Mouse (Mus musculus): ENCODE measurements around the gene Fndc9. TPM values are rescaled to one million over a fixed set of nuclear protein-coding genes. Genes with fewer than 3 reads are reported as not detected.

Gene Fndc9
- polyA plus RNA-seq, 1 experiment from 2014 or later = not detected

- Histone ChIP-seq H3K36me3 (ENCODE audit: control insufficient read depth, insufficient read depth, low read length) (peaks cover 6% of the 10 kb centered on the region; the same call in 1 of the 2 replicates), H3K9ac (ENCODE audit: low read depth, low read length) (no peak overlapping the region), H3K27me3 (ENCODE audit: control insufficient read depth, insufficient read depth, low read length) (no peaks in the 10 kb centered on the region), H3K4me2 (replicated peaks; ENCODE audit: low read depth, low read length) (no peak overlapping the region), H3K4me1 (ENCODE audit: control insufficient read depth, insufficient read depth, low read length) (no peaks in the 10 kb centered on the region), H3K4me3 (ENCODE audit: low read length) (no peak overlapping the region), H3K27ac (ENCODE audit: low read depth, low read length) (no peak overlapping the region), H3K9me3 (ENCODE audit: control insufficient read depth, low read length) (no peaks in the 10 kb centered on the region)
- WGBS = 52% methylated on average over 5 of the region's 5 CpGs
- ATAC-seq (ENCODE audit: low FRiP score, low TSS enrichment) = no peak
These were observed 41.4 kb downstream of the Fndc9 start for GRCm38 (mm10) chr11:46276778-46277177.

DNA sequence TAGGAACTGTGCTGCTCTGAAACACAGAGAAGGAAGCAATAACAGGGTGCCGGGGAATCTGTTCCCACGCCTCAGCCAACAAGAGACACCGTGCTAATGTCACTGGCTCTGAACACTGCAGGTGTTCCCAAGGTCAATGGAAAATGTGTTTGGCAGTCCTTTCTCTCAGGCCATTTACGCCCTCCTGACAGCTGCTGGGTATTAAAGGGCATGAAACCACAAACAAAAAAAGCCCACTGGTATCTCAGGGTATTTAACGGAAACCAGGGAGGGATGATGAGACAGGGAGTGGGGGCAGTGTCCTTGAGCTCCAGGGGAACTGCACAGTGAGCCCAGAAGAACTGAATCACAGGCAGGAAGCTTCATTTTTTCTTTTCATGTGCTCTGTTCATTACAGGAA is 42.8 kb downstream of the Fndc9 start:
- H3K36me3 ChIP-seq (ENCODE audit: control insufficient read depth, insufficient read depth, low read length) = peaks cover 6% of the 10 kb centered on the region; the same call in 1 of the 2 replicates
- no peak overlapping the region for H3K9ac ChIP-seq (ENCODE audit: low read depth, low read length)
- H3K4me1 ChIP-seq (ENCODE audit: control insufficient read depth, insufficient read depth, low read length) = no peaks in the 10 kb centered on the region
- no peak overlapping the region for H3K4me2 ChIP-seq (replicated peaks; ENCODE audit: low read depth, low read length)
- H3K4me3 ChIP-seq (ENCODE audit: low read length) = no peak overlapping the region
- H3K27ac ChIP-seq (ENCODE audit: low read depth, low read length) = no peak overlapping the region
- 85% methylated on average over 5 of the region's 5 CpGs for WGBS
- no peak for ATAC-seq (ENCODE audit: low FRiP score, low TSS enrichment)
- H3K9me3 ChIP-seq (ENCODE audit: control insufficient read depth, low read length) = no peaks in the 10 kb centered on the region
- no peaks in the 10 kb centered on the region for H3K27me3 ChIP-seq (ENCODE audit: control insufficient read depth, insufficient read depth, low read length)

DNA sequence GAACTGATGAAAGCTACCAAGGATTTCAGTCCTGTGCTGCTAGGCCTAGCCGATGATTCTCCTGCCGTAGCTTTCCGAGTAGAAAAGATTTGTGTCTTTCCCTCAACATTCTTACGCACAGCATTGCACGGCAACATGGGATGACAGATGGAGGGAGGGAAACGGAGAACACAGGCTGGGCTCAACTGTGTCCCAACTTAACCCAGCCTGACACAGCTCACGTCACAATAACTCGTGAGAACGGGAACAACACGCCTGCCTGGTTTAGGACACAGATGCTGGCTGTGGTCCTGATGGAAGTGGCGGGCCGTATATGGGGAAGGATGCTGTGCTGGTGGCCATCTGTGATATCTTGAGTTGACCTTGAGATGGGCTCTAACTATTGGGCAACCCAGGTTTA is 43.4 kb downstream of the Fndc9 start:
- Histone ChIP-seq H3K27me3 (ENCODE audit: control insufficient read depth, insufficient read depth, low read length) (no peaks in the 10 kb centered on the region), H3K36me3 (ENCODE audit: control insufficient read depth, insufficient read depth, low read length) (peaks cover 6% of the 10 kb centered on the region; the same call in 1 of the 2 replicates), H3K27ac (ENCODE audit: low read depth, low read length) (no peak overlapping the region), H3K9me3 (ENCODE audit: control insufficient read depth, low read length) (no peaks in the 10 kb centered on the region), H3K4me2 (replicated peaks; ENCODE audit: low read depth, low read length) (no peak overlapping the region), H3K4me3 (ENCODE audit: low read length) (no peak overlapping the region), H3K4me1 (ENCODE audit: control insufficient read depth, insufficient read depth, low read length) (no peaks in the 10 kb centered on the region), H3K9ac (ENCODE audit: low read depth, low read length) (no peak overlapping the region)
- 92% methylated on average over 12 of the region's 12 CpGs for WGBS
- ATAC-seq (ENCODE audit: low FRiP score, low TSS enrichment) = no peak

DNA sequence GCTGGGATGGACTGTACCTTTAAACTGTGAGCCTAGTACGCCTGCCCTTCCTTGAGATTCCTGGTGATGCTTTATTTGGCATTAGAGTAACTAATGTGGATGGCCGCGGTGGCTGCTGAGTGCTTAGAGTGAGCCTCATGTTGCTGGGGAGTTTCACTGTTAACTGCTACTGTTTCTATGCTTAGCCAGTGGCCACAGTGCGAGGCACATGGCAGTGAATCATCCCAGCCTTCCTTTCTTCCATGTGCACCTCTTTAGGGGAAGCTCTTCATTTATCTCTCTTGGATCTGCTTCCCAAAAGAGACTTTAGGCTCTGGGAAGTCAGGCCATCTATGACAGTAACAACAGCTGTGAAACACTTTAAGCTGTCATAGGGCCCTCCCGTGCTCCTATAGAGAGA is 47.3 kb downstream of the Fndc9 start:
- Histone ChIP-seq H3K4me1 (ENCODE audit: control insufficient read depth, insufficient read depth, low read length) (no peaks in the 10 kb centered on the region), H3K9me3 (ENCODE audit: control insufficient read depth, low read length) (no peaks in the 10 kb centered on the region), H3K4me2 (replicated peaks; ENCODE audit: low read depth, low read length) (no peak overlapping the region), H3K27me3 (ENCODE audit: control insufficient read depth, insufficient read depth, low read length) (no peaks in the 10 kb centered on the region), H3K4me3 (ENCODE audit: low read length) (no peak overlapping the region), H3K36me3 (ENCODE audit: control insufficient read depth, insufficient read depth, low read length) (0 out of 2 replicates have a peak, but pooled peaks cover 2% of the 10 kb centered on the region), H3K27ac (ENCODE audit: low read depth, low read length) (no peak overlapping the region), H3K9ac (ENCODE audit: low read depth, low read length) (no peak overlapping the region)
- WGBS = 88% methylated on average over 5 of the region's 5 CpGs
- no peak for ATAC-seq (ENCODE audit: low FRiP score, low TSS enrichment)

DNA sequence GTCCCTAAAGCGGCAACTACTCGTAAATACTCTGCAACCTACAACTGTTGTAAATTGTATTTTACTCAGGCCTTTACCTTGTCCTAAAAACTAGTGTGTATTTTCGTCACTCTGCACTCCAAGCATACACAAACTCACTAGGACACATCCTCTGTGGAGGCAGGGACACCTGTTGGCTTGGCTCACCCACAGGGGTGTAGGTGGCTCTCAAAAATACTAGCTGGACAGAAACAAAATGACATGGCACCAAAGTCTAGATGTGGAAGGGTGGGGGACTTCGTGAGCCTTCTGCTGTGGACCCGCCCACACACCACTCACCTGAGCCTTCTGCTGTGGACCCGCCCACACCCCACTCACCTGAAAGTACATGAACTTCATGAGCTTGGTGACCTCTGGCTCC is 48.5 kb downstream of the Fndc9 start:
- Histone ChIP-seq H3K36me3 (ENCODE audit: control insufficient read depth, insufficient read depth, low read length) (no peaks in the 10 kb centered on the region), H3K9ac (ENCODE audit: low read depth, low read length) (no peak overlapping the region), H3K27me3 (ENCODE audit: control insufficient read depth, insufficient read depth, low read length) (no peaks in the 10 kb centered on the region), H3K4me3 (ENCODE audit: low read length) (no peak overlapping the region), H3K4me1 (ENCODE audit: control insufficient read depth, insufficient read depth, low read length) (no peaks in the 10 kb centered on the region), H3K9me3 (ENCODE audit: control insufficient read depth, low read length) (no peaks in the 10 kb centered on the region), H3K27ac (ENCODE audit: low read depth, low read length) (no peak overlapping the region), H3K4me2 (replicated peaks; ENCODE audit: low read depth, low read length) (no peak overlapping the region)
- WGBS = 92% methylated on average over 6 of the region's 6 CpGs
- no peak for ATAC-seq (ENCODE audit: low FRiP score, low TSS enrichment)

DNA sequence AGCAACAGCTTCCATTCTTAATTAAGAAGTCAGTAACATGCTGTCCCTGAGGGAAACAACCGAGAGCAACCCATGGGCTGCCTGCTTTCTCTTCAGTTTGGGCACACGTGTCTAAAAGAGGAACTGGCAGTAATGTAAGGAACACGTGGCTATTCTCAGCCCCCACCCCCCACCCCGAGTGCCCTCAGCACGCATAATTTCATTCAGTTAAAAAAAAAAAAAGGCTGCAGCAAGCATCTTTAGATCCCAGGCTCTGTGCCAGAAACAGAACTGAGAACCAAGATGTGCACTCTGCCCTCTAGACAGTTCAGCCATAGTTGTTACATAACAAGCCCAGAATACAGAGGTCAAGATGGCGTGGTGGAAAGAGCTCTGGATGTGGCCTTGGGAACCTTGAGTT is 51.5 kb downstream of the Fndc9 start:
- no peaks in the 10 kb centered on the region for H3K9me3 ChIP-seq (ENCODE audit: control insufficient read depth, low read length)
- WGBS = 66% methylated on average over 6 of the region's 6 CpGs
- H3K27ac ChIP-seq (ENCODE audit: low read depth, low read length) = no peak overlapping the region
- H3K4me1 ChIP-seq (ENCODE audit: control insufficient read depth, insufficient read depth, low read length) = no peaks in the 10 kb centered on the region; the same call in 1 of the 2 replicates
- H3K9ac ChIP-seq (ENCODE audit: low read depth, low read length) = no peak overlapping the region
- no peak overlapping the region for H3K4me3 ChIP-seq (ENCODE audit: low read length)
- no peaks in the 10 kb centered on the region for H3K27me3 ChIP-seq (ENCODE audit: control insufficient read depth, insufficient read depth, low read length)
- H3K36me3 ChIP-seq (ENCODE audit: control insufficient read depth, insufficient read depth, low read length) = no peaks in the 10 kb centered on the region
- no peak for ATAC-seq (ENCODE audit: low FRiP score, low TSS enrichment)
- H3K4me2 ChIP-seq (replicated peaks; ENCODE audit: low read depth, low read length) = no peak overlapping the region

DNA sequence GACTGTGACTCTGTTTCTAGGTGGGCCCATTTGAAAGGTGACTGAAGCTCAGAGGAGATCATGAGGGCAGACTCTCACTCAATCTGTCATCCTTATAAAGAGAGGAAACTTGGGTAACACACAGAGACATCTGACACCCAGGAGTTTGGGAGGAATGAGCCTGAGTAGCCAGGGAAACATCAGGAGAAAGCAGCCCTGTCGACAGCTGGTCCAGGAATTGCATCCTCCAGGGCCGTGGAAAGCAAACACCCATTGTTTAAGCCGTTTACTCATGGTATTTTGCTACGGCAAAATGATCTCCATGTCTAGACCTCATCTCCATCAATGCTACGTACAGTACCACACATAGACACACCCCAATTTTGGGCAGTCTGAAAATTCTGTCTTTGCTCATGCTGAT is 52.8 kb downstream of the Fndc9 start:
- Histone ChIP-seq H3K4me1 (ENCODE audit: control insufficient read depth, insufficient read depth, low read length) (no peaks in the 10 kb centered on the region; the same call in 1 of the 2 replicates), H3K27ac (ENCODE audit: low read depth, low read length) (no peak overlapping the region), H3K9me3 (ENCODE audit: control insufficient read depth, low read length) (no peaks in the 10 kb centered on the region), H3K27me3 (ENCODE audit: control insufficient read depth, insufficient read depth, low read length) (no peaks in the 10 kb centered on the region), H3K9ac (ENCODE audit: low read depth, low read length) (no peak overlapping the region), H3K4me2 (replicated peaks; ENCODE audit: low read depth, low read length) (no peak overlapping the region), H3K36me3 (ENCODE audit: control insufficient read depth, insufficient read depth, low read length) (no peaks in the 10 kb centered on the region), H3K4me3 (ENCODE audit: low read length) (no peak overlapping the region)
- no peak for ATAC-seq (ENCODE audit: low FRiP score, low TSS enrichment)
- WGBS = 42% methylated on average over 5 of the region's 5 CpGs

DNA sequence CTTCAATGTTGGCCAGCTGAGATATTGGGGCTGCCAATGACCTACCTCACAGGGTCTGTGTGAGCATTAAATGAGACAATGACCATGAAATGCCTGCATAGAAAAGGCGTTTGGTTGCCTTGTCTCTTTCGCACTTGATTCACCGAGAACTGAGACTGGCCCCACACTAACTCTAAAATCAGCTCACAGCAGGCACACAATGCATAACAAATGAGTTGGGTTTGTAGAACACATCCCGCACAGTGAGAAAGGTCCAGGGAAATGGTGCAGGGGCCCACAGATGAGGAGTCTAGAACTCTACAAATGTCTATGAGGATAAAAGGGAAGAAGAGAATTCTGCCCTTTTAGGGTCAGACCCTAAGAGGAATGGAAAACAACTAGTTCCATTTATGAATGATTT is 53.7 kb downstream of the Fndc9 start:
- Histone ChIP-seq H3K27ac (ENCODE audit: low read depth, low read length) (no peak overlapping the region), H3K36me3 (ENCODE audit: control insufficient read depth, insufficient read depth, low read length) (no peaks in the 10 kb centered on the region), H3K27me3 (ENCODE audit: control insufficient read depth, insufficient read depth, low read length) (no peaks in the 10 kb centered on the region), H3K4me3 (ENCODE audit: low read length) (no peak overlapping the region), H3K9me3 (ENCODE audit: control insufficient read depth, low read length) (no peaks in the 10 kb centered on the region), H3K9ac (ENCODE audit: low read depth, low read length) (no peak overlapping the region), H3K4me2 (replicated peaks; ENCODE audit: low read depth, low read length) (no peak overlapping the region), H3K4me1 (ENCODE audit: control insufficient read depth, insufficient read depth, low read length) (no peaks in the 10 kb centered on the region; the same call in 1 of the 2 replicates)
- 79% methylated on average over 4 of the region's 4 CpGs for whole genome bisulfite sequencing
- ATAC-seq (ENCODE audit: low FRiP score, low TSS enrichment) = no peak

All from kidney, embryonic 14.5 days (tissue).